Mouse (Mus musculus) small intestine, adult 2 months (tissue): Measurements from ENCODE around the gene 1700016K19Rik. TPM values are rescaled to one million over a fixed set of nuclear protein-coding genes. Genes with fewer than 3 reads are reported as not detected.

Experiments used
- H3K27ac ChIP-seq: fragments of 200-500 bp; 2 replicates; pipeline ENCODE4 v1.5.1; 2012; ENCODE audit warnings: low read depth, low read length, control low read depth, inconsistent platforms; ENCODE audit not compliant: insufficient read depth
- H3K27me3 ChIP-seq: fragments of 200-500 bp; 2 replicates; pipeline ENCODE4 v1.6.1; 2012; ENCODE audit warnings: mild to moderate bottlenecking, moderate library complexity, low read length, inconsistent platforms; ENCODE audit not compliant: control insufficient read depth, insufficient read depth
- H3K36me3 ChIP-seq: fragments of 200-500 bp; 2 replicates; pipeline ENCODE4 v1.6.1; 2012; ENCODE audit warnings: mild to moderate bottlenecking, low read length, control low read depth, inconsistent platforms; ENCODE audit not compliant: control insufficient read depth, insufficient read depth
- H3K4me1 ChIP-seq: fragments of 200-500 bp; 2 replicates; pipeline ENCODE4 v1.6.1; 2012; ENCODE audit warnings: low read length, inconsistent platforms, mixed read lengths; ENCODE audit not compliant: control insufficient read depth, insufficient read depth, insufficient read length
- H3K4me3 ChIP-seq: fragments of 200-500 bp; 2 replicates; pipeline ENCODE4 v1.5.1; 2012; ENCODE audit warnings: low read depth, mild to moderate bottlenecking, control low read depth, inconsistent platforms, low read length, moderate library complexity
- CTCF ChIP-seq: fragments of 200-500 bp; IDR thresholded peaks from 2 replicates; pipeline ENCODE4 v1.5.1; 2012; ENCODE audit warnings: low read depth, mild to moderate bottlenecking, control low read depth, inconsistent platforms, low read length, moderate library complexity, mixed read lengths; ENCODE audit not compliant: insufficient replicate concordance, insufficient read length; ENCODE audit errors: extremely low read depth
- POLR2A ChIP-seq: fragments of 200-500 bp; IDR thresholded peaks from 2 replicates; pipeline ENCODE4 v1.6.1; 2012; ENCODE audit warnings: low read depth, mild to moderate bottlenecking, control low read depth, inconsistent platforms, low read length, moderate library complexity
- WGBS: fragments of 180-500 bp; shearing (Covaris S2); methylation state at CpG from one replicate; pipeline ENCODE4 v1.1.7; 2018; 5-methylcytosine and 5-hydroxymethylcytosine counted together
- polyA plus RNA-seq: library from polyadenylated mRNA; depleted of rRNA; stranded (reverse); fragments of >200 nt; gene quantifications from 2 replicates; pipeline ENCODE4 v1.2.3, GENCODE M21; 2012; rRNA removed

The 1700016K19Rik gene
- polyA plus RNA-seq, 1 experiment: 0.18 TPM

DNA sequence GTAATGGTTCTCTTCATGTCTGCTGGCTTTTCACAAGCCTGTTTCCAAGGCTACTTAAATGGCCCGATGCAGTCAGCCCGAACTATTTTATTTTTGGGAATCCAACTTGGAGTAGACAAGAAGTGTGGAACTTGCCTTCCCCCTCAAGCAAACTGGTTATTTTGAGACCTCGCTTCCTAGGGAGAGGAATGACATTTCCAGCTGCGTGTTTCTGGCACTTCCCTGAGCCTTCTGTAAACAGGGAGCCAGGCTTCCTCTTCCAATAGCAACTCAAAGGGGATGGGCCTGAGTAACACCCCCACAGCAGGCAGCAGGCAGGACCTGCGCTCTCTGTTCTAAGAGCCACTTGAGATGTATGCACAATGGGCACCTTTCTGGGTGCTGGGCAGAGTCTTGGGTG, 43.2 kb downstream of the 1700016K19Rik start:
- H3K4me1 ChIP-seq: peaks cover 5% of the 10 kb centered on the region; the same call in 1 of the 2 replicates
- no peak overlapping the region for H3K4me3 ChIP-seq
- TF ChIP-seq POLR2A (no peak), CTCF (no peak)
- H3K36me3 ChIP-seq: peaks cover 18% of the 10 kb centered on the region; the same call in 1 of the 2 replicates
- WGBS: 59% methylated on average over 5 of the region's 5 CpGs
- no peaks in the 10 kb centered on the region for H3K27me3 ChIP-seq
- no peak overlapping the region for H3K27ac ChIP-seq

DNA sequence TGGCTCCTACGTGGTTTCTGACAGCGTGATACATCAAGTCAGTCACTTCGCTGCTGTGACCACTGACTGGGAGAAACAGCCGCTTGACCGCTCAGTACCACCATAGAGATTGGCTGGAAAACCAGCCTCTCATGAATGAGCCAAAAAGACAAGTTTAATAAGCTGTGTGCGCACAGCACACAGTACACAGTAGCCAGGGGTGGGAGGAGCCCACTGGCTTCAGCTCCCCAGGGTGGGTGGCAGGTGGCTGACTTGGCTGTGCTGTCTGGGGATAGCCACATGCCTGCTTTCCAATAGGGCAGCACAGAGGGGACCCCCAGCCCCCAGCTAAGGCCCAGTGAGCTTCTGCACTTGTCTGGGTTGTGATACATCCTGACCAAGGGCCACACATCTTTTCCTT, 44.8 kb downstream of the 1700016K19Rik start:
- peaks cover 23% of the 10 kb centered on the region; the same call in 1 of the 2 replicates for H3K36me3 ChIP-seq
- WGBS: 92% methylated on average over 6 of the region's 6 CpGs
- peaks cover 5% of the 10 kb centered on the region; the same call in 1 of the 2 replicates for H3K4me1 ChIP-seq
- no peak overlapping the region for H3K4me3 ChIP-seq
- TF ChIP-seq POLR2A: no peak
- no peak for TF ChIP-seq CTCF
- no peak overlapping the region for H3K27ac ChIP-seq
- no peaks in the 10 kb centered on the region for H3K27me3 ChIP-seq

DNA sequence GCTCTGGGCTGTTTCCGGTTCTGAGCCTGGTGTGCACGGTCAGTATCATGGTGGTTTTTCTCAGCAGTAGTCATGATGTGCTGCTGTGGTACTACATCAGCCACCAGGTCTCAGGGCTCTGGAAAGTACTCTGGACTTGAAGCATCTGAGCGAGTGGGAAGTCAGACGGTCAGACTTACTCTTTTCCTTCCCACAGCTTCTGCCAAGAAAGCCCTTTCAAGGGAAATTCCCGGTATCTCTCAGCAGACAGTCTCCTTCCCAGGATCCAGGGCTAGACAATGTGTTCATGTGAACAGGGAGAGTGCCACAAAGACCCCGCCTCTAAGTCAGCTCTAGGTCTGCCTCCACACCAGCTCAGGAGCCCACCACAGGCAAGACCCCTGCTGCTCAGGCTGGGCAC, 45.7 kb downstream of the 1700016K19Rik start:
- H3K36me3 ChIP-seq: peaks cover 23% of the 10 kb centered on the region; the same call in 1 of the 2 replicates
- H3K27ac ChIP-seq: no peak overlapping the region
- WGBS: 76% methylated on average over 6 of the region's 6 CpGs
- H3K4me3 ChIP-seq: no peak overlapping the region
- no peaks in the 10 kb centered on the region for H3K27me3 ChIP-seq
- TF ChIP-seq POLR2A (no peak), CTCF (no peak)
- H3K4me1 ChIP-seq: peaks cover 5% of the 10 kb centered on the region; the same call in 1 of the 2 replicates

DNA sequence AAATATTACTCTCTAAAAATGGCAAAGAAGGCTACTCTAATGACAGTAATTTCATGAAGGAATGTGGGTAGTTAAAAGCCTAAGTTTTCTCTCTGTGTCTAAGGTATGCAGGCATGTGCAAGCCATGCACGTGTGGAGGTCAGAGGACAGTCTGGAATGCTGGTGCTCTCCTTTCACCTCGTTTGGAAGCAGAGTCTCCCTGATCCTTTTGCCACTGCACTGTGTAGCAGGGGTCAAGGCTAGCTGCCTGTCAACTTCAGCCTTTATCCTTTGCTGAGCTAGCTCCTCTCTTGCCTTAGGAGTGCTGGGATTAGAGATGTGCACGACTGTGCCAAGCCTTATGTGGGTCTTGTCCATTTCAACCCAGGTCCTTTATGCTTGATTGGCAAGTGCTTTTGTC, 50.8 kb downstream of the 1700016K19Rik start:
- WGBS: 61% methylated on average over 3 of the region's 3 CpGs
- no peak overlapping the region for H3K4me3 ChIP-seq
- H3K27me3 ChIP-seq: no peaks in the 10 kb centered on the region
- H3K27ac ChIP-seq: no peak overlapping the region
- H3K4me1 ChIP-seq: no peaks in the 10 kb centered on the region; the same call in 1 of the 2 replicates
- TF ChIP-seq CTCF (no peak), POLR2A (no peak)
- H3K36me3 ChIP-seq: peaks cover 18% of the 10 kb centered on the region; the same call in 1 of the 2 replicates

DNA sequence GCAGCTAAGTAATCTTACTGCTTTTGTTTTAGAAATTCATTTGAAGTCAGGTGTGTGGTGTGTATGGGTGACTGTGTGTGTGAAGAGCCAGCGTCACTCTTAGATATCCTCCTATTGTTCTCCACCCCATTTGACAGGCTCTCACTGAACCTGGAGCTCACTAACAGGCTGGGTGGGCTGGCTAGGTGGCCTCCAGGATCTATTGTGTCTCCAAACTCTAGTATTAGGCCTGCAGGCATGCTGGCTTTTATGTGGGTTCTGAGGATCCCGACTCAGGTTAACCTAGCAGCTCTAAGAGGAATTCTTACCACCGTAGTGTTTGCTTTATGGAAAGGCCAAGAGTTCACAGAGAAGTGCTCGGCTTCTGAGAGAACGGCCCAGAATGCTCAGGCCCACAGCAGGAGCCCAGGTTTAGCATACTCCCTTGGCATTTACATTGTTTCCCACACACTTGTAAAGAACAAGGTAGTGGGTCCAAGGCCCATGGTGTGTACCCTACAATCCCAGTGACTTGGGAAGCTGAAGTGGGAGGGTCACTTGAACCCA, 51.3 kb downstream of the 1700016K19Rik start:
- Histone ChIP-seq H3K27ac (no peak overlapping the region), H3K4me3 (no peak overlapping the region), H3K36me3 (peaks cover 14% of the 10 kb centered on the region; the same call in 1 of the 2 replicates), H3K4me1 (no peaks in the 10 kb centered on the region), H3K27me3 (no peaks in the 10 kb centered on the region)
- WGBS: 68% methylated on average over 5 of the region's 5 CpGs
- TF ChIP-seq POLR2A: no peak
- TF ChIP-seq CTCF: no peak

DNA sequence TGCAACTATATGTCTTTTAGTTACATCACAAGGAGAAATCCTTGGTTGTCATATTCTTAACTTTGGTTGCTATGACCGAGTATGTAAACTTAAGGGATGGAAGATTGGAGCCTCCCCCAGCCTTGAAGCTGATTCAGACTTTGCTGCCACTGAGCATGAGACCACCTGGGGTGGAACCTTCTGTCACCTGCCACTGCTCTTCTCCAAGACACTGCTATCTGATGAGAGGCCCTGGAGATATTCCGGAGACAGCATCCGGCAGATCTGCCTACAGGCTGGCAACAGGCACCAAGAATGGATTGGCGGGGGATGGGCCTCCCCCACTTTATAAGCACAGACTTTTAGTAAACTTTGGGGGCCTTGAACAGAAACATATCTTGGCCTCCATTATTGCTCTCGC, 52.8 kb downstream of the 1700016K19Rik start:
- no peak overlapping the region for H3K4me3 ChIP-seq
- peaks cover 8% of the 10 kb centered on the region; the same call in 1 of the 2 replicates for H3K36me3 ChIP-seq
- no peaks in the 10 kb centered on the region for H3K4me1 ChIP-seq
- no peaks in the 10 kb centered on the region for H3K27me3 ChIP-seq
- TF ChIP-seq POLR2A: no peak
- TF ChIP-seq CTCF: no peak
- no peak overlapping the region for H3K27ac ChIP-seq
- WGBS: 90% methylated on average over 5 of the region's 5 CpGs

Other genes with a start within 250 kb of the 1700016K19Rik start
- 0.23 and 0.27 TPM in 2 replicates for gene Doc2b, start 203.9 kb upstream of the 1700016K19Rik start, polyA plus RNA-seq
- gene Rph3al, start 61.5 kb upstream of the 1700016K19Rik start, polyA plus RNA-seq: 12.6 and 12.7 TPM in 2 replicates
- 21.3 and 21.5 TPM in 2 replicates for gene Rflnb, start 27.9 kb downstream of the 1700016K19Rik start, polyA plus RNA-seq
- 9.3 and 23.1 TPM in 2 replicates for gene Vps53, start 179.7 kb downstream of the 1700016K19Rik start, polyA plus RNA-seq
- gene Fam57a, start 179.8 kb downstream of the 1700016K19Rik start, polyA plus RNA-seq: 8.9 and 13.6 TPM in 2 replicates
- gene Dbil5, start 217.7 kb downstream of the 1700016K19Rik start, polyA plus RNA-seq: not detected in 2 replicates
- 2.6 and 3.7 TPM in 2 replicates for gene Gemin4, start 217.8 kb downstream of the 1700016K19Rik start, polyA plus RNA-seq
- gene Mrm3, start 243.8 kb downstream of the 1700016K19Rik start, polyA plus RNA-seq: 2.5 and 3.1 TPM in 2 replicates
- 0.44 and 1.6 TPM in 2 replicates for gene Glod4, start 243.8 kb downstream of the 1700016K19Rik start, polyA plus RNA-seq